Mouse (Mus musculus): ENCODE data around the gene Armh4.

DNA sequence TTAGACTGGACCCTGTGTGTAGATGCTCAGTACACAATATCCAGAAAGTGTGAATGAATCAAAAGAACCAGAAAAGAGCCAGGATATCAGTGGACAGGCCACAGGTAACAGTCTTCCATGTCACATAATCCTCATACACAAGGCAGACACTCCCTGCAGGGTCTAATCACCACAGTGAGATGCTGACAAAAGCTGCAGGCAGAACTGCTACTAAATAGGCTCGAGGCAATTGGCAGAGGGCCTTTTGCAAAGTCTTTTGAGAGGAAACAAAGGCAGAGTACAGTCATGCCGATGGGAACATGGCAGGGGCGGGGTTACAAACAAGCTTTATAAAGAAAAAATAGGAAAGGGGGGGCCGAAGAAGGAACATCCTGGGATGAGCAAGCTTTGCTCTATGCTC lies 157.1 kb downstream of the Armh4 start:
- no peak for TF ChIP-seq POLR2A (IDR thresholded peaks at IDR 0.05; ENCODE audit: borderline replicate concordance, extremely low read depth, insufficient read depth, insufficient read length, poor library complexity, severe bottlenecking)
- TF ChIP-seq CTCF (IDR thresholded peaks at IDR 0.05; ENCODE audit: borderline replicate concordance, extremely low read depth, insufficient read depth, insufficient read length), result no peak
